Mouse (Mus musculus): ENCODE measurements around the gene Rnaset2b. TPM values are rescaled to one million over a fixed set of nuclear protein-coding genes. Genes with fewer than 3 reads are reported as not detected.
"Not testable (repeated sequence)": the region's sequence is repeated elsewhere in the genome, so short reads cannot be mapped to it uniquely, and the experiment has no call there.

The Rnaset2b gene
- 100 to 1,000 TPM; 120 to 143 TPM for total RNA-seq (2021)
- long read RNA-seq, experiment 1, transcript Rnaset2b-201 (9 exons, 1,783 nt): major isoform, 17 of 23 reads
- long read RNA-seq, experiment 1, partial matches to known transcripts: 5 of 23 reads
- long read RNA-seq, experiment 1, other reads (novel, unspliced or antisense): 0 of 23 reads
- long read RNA-seq, experiment 2, transcript Rnaset2b-201 (9 exons, 1,783 nt): major isoform, 20 of 22 reads
- long read RNA-seq, experiment 2, partial matches to known transcripts: 0 of 22 reads
- long read RNA-seq, experiment 2, other reads (novel, unspliced or antisense): 0 of 22 reads

DNA sequence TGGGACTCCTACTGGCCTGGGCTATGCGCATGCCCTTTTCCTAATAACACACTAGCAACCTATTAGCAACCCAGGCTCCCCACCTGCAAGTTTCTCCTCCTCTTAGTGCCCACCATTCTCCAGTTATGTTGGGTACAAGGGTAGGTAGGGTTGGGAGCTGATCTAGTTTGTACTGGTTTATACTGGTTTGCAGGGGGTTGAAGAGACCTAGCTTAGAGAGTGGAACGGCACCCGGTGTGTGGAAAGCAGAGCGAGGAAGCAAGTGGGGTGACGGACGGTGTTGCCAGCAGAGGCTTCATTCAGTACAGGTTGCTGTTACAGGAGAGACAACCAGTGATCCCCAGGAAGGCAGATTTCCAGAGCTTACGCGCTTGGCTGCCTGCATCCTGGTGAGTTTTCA lies at the start of gene Rnaset2b:
Gene Rnaset2b (plus strand): TSS at position 301 of the 400 bp plus-strand sequence.
- not testable (repeated sequence) for DNase-seq

DNA sequence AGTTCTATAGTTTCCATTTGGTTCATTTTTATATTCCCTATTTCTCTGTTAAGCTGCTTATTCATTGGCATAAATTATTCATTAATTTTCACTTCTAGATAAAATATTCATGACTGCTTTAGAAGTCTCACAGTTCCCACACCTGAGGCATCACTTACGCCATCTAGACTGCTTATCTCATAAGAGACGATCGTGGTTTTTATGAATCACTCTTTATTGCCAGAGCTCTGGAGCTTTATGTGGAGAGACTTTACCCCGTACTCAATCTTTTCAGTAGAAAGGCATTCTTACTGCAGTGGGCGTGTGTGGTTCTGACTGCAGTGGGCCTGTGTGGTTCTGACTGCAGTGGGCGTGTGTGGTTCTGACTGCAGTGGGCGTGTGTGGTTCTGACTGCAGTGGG lies 38.8 kb upstream of the Rnaset2b start:
- DNase-seq: not testable (repeated sequence)

DNA sequence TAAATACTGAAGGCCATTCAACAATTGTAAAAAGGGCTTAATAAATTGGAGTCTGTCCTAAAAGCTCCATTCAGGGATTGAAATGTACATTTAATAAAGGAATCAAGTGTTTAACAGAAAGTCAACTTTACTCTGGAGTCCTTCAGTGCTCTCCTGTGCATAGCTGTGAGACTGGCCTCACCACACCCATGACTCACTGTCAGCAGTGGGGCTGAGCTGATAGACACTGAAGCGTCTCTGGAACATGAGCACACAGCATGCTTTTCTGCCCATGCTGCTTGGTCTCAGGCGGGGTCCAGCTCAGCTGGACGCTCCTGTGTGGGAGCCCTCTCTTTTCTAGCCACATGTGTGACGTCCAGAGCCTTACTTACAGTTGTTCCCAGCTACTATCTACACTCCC lies 27.9 kb upstream of the Rnaset2b start:
- DNase-seq: not testable (repeated sequence)

DNA sequence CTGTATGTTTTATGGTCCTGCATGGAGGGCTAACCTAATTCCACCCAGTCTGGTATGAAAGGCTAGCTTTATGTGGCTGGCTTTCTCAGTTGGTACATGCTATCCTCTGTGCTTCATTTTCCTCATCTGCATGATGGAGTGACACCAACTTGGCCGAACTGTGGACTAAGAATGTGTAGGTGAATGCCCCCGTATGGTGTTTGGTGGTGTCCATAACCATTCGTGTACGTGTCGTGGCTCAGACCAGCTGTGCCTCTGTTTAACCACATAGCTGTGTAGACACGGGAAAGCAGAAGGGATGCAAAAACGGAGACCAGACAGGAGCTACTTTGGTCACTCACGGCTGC lies 22.8 kb upstream of the Rnaset2b start:
- DNase-seq: not testable (repeated sequence)

- DNase-seq: peak; percentile 71
These were observed 22.3 kb upstream of the Rnaset2b start, which contains the start of gene Rsph3b for GRCm38 (mm10) chr17:6947984-6948768. TSS of gene Rsph3b (minus strand) at chr17:6948682.

GRCm38 (mm10) chr17:6948769-6949228 lies 21.6 kb upstream of the Rnaset2b start:
- not testable (repeated sequence) for DNase-seq

GRCm38 (mm10) chr17:6958881-6959280 lies 11.6 kb upstream of the Rnaset2b start:
- DNase-seq: not testable (repeated sequence)

DNA sequence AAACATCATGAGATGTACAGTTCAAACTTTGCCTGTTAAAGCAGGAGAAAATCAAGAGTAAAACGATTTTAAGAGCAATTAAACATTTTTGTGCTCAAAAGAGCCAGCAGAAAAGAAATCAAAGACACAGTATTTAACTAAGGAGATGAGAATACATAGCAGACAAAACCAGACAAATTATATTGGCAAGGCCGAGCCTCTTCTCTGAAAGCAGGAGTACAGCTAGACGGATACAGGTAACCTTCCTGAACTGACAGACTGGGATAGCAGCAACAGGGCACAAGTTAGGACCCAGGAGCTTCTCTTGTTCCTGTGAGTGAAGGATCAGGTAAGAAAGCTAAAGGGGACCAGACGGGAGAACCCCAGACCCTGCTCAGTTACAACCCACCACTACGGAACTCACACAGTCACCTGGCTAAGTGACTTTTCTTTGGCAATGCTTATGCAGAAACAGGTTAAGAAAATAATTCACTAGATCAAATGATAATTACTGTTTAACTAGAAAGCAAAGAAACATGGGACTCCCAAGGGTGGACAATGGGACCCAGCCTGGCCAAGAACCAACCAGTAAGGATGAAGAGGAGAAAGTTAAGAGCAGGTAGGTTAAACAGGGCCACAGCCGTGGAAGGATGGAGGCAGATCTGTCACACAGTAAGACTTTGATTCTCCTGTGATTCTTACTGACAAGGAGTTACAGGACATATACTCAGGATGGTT lies 10.7 kb upstream of the Rnaset2b start:
- DNase-seq: not testable (repeated sequence)

DNA sequence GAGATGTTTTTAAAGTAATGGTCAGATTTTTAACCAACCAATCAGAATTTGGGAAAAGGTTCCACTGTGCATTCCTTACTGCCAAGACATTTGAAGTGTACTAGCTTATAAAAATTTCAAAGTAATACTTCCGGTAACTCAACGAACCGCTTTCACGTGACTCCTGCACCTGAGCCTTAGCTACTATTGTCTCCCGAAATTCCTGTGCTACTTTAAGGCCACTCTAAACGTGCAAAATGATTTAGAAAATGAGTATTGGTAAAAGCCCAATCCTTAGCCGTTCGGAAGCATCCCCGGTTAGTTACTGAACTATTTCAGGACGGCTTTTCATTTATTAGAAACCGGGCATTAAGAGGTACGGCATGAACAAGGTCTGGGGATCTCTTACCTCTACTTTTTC lies 10.1 kb upstream of the Rnaset2b start:
- DNase-seq: not testable (repeated sequence)

DNA sequence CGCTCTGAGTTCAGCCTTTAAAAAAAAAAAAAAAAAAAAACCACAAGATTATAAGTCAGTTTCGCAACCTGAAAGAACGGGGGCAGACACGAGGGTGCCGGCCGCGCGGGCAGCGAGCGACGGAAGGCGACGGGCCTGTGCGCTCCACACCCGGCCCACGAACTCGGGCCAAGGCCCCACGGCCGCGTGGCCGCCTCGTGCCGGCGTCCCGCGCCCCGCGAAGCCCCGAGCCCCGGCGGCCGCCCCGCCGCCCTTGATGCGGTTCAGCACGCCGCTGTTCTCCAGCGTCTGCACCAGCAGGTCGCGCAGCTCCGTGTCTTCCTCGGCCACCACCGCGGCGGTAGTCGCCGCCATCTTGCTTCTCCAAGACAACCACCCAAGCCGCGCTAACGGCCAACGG lies 9.7 kb upstream of the Rnaset2b start, which contains the start of gene Tagap1:
Gene Tagap1 (minus strand): TSS at position 381 of the 400 bp plus-strand sequence.
- peak; percentile 37 for DNase-seq

GRCm38 (mm10) chr17:6961181-6962000 lies 9.0 kb upstream of the Rnaset2b start:
- not testable (repeated sequence) for DNase-seq

- DNase-seq: not testable (repeated sequence)
These were observed 8.1 kb upstream of the Rnaset2b start for GRCm38 (mm10) chr17:6962339-6962738.

DNA sequence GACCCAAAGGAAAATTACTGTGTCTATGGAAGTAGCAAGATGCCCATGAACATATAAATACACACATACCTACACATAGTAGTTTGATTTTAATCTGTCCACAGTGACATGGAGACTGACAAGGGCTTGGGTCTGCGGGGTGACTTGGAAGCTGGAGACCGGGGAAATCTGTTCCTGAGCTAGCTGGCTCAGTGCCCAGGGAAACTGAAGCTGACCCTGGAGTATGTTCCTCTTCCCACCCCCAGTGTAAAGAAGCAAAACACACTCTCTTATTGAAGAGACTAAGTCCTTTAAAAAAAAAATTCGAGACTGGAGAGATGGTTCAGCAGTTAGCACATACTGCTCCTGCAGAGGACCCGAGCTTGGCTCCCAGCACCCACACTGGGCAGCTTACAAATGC lies 7.5 kb upstream of the Rnaset2b start:
- not testable (repeated sequence) for DNase-seq

DNA sequence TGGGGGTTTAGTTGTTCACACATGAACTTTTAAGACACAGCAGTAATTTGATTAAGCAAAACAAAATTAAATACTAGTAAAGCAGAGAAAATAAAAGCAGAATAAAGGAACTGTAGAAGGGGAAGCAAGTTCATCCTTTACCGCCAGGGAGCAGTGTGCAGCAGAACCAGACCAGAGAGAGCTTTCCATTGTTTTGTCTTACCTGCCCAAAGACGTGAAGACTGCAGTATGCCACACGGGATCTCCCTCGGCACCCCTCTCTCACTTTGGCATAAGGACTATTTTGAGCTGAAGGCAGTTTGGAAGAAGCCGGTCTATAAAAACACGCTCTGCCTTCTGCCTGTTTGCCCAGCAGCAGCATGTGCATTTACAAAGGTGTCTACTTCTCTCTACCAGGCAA lies 5.1 kb upstream of the Rnaset2b start:
- DNase-seq: not testable (repeated sequence)

- DNase-seq: not testable (repeated sequence)
These were observed 2.8 kb upstream of the Rnaset2b start for GRCm38 (mm10) chr17:6967673-6968072.

DNA sequence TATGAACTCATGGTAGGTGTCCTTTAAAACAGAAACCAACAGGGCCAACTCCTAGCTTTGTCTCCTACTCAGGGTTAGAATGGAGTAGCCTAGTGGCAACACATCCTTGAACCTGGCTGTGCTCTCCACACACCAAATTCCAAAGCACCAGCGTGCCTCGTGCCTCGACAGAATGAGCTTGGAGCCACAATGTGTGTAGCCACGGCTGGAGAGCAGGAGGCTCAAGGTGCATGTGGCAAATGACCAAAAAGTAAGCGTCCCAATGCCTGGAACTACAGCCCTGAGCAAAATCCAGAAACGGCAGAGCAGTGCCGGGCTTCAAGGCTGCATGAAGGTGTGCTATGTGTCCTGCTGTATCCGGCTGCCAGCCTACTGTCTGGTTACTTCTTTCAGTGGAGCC lies 804 bp downstream of the Rnaset2b start:
- not testable (repeated sequence) for DNase-seq

- DNase-seq: not testable (repeated sequence)
These were observed 2.5 kb downstream of the Rnaset2b start for GRCm38 (mm10) chr17:6972836-6973396.

DNA sequence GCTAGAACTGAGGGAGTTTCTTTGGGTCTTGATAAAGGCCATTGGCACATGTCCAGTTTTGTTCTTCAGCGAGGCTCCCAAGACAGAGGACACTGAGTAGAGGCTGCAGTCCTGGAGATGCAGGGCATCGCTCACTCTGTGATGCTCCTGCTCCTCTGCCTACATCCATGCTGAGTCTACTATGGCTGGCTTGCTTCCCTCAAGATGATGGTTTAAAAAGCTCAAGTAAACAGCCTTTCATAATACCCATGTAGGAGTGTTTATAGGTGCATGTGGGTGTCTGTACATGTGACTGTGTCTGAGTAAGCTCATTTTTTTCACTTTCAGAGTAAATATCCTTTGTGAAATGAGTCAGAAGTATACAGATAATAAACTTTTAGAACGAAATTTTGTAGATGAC lies 4.6 kb downstream of the Rnaset2b start:
- DNase-seq: not testable (repeated sequence)

- peak; percentile 56 for DNase-seq
These were observed 8.1 kb downstream of the Rnaset2b start, which contains the start of gene Gm49721 for GRCm38 (mm10) chr17:6978287-6979248. TSS of gene Gm49721 (plus strand) at chr17:6978904.

GRCm38 (mm10) chr17:6979380-6979779 lies 8.9 kb downstream of the Rnaset2b start:
- not testable (repeated sequence) for DNase-seq
